8 mouse cellular contexts compared by ENCODE assay signal in the genomic region with DNA sequence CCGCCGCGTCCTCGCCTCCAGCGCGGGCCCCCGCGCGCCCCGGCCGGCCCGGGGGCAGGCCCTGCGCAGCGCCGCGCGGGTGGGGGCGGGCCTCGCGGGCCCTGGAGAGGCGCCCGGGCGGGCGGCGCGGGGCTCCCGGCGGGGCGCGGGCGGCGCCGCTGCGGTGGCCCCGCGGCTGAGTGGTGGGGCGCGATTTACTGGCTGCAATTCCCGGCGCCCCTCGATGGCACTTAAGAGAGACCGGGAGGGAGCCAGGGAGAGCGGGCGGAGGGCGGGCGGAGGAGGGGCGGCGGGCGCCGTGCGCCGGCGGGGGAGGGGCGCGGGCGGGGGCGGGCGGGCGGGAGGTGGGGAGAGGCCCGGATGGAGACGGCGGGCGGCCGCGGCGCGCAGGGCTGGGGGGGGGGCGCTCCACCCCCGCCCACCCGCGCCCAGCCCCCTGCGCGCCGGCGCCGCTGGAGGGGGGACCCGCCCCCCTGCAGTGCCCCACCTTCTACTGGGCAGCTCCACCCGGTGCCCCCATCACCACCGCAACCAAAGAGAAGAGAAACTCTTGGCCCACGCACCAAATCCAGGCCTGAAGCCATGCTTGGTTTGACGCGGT. TPM values are rescaled to one million over a fixed set of nuclear protein-coding genes. Genes with fewer than 3 reads are reported as not detected.
DNase-seq lines count a peak whose midpoint lies in the region; ATAC-seq and TF ChIP-seq lines count a peak whose summit lies in the region.

No protein-coding gene starts in this region.

- peak overlapping the region; percentile 75 for H3K4me2 ChIP-seq in kidney, embryonic 15.5 days
- H3K4me2 ChIP-seq in forebrain, postnatal 0 days (ENCODE audit: low read depth): peak overlapping the region; percentile 91
- H3K4me2 ChIP-seq in liver, embryonic 16.5 days (ENCODE audit: low read depth, low read length): peak overlapping the region; percentile 50

- TF ChIP-seq CTCF in forebrain, postnatal 0 days (IDR thresholded peaks at IDR 0.05; ENCODE audit: low read depth): no peak

- peaks cover 73% of the 10 kb centered on the region for H3K4me1 ChIP-seq in kidney, embryonic 15.5 days
- H3K4me1 ChIP-seq in forebrain, postnatal 0 days (ENCODE audit: insufficient read depth): peaks cover 55% of the 10 kb centered on the region
- no peaks in the 10 kb centered on the region for H3K4me1 ChIP-seq in liver, embryonic 16.5 days (ENCODE audit: control insufficient read depth, low read depth, low read length)

- no peaks in the 10 kb centered on the region for H3K9me3 ChIP-seq in kidney, embryonic 15.5 days (replicated peaks)
- H3K9me3 ChIP-seq in forebrain, postnatal 0 days (ENCODE audit: low read length): no peaks in the 10 kb centered on the region
- no peaks in the 10 kb centered on the region for H3K9me3 ChIP-seq in liver, embryonic 16.5 days (replicated peaks; ENCODE audit: control insufficient read depth, low read length)

- 2% methylated on average over 18 of the region's 82 CpGs for WGBS in kidney, embryonic 15.5 days
- WGBS in forebrain, postnatal 0 days: under 1% methylated on average over 32 of the region's 82 CpGs
- WGBS in liver, embryonic 16.5 days (ENCODE audit: insufficient replicate concordance): 2% methylated on average over 36 of the region's 82 CpGs

- peak overlapping the region; percentile 46 for H3K9ac ChIP-seq in kidney, embryonic 15.5 days
- peak overlapping the region; percentile 79 for H3K9ac ChIP-seq in forebrain, postnatal 0 days
- no peak overlapping the region for H3K9ac ChIP-seq in liver, embryonic 16.5 days (ENCODE audit: low read depth, low read length)

- DNase-seq in kidney, postnatal 25 days: no peak
- peak; percentile 44 for DNase-seq in adrenal gland, postnatal 14 days
- peak; percentile 57 for DNase-seq in forebrain, postnatal 0 days
- no peak for DNase-seq in urinary bladder, postnatal 10 days (ENCODE audit: low spot score)
- no peak for DNase-seq in cerebellum, postnatal 25 days

- peak overlapping the region; percentile 52 for H3K4me3 ChIP-seq in kidney, embryonic 15.5 days (replicated peaks)
- H3K4me3 ChIP-seq in forebrain, postnatal 0 days (ENCODE audit: low read depth, low read length): peak overlapping the region; percentile 63
- H3K4me3 ChIP-seq in liver, embryonic 16.5 days (ENCODE audit: low read depth, low read length): peak overlapping the region; percentile 44

- H3K27ac ChIP-seq in kidney, embryonic 15.5 days: peak overlapping the region; percentile 78
- peak overlapping the region; percentile 94 for H3K27ac ChIP-seq in forebrain, postnatal 0 days (ENCODE audit: low read depth, low read length)
- H3K27ac ChIP-seq in liver, embryonic 16.5 days (ENCODE audit: low read length): no peak overlapping the region

- no peaks in the 10 kb centered on the region for H3K36me3 ChIP-seq in kidney, embryonic 15.5 days
- H3K36me3 ChIP-seq in forebrain, postnatal 0 days (ENCODE audit: insufficient read depth): no peaks in the 10 kb centered on the region
- no peaks in the 10 kb centered on the region for H3K36me3 ChIP-seq in liver, embryonic 16.5 days (ENCODE audit: control insufficient read depth, insufficient read depth)

- H3K27me3 ChIP-seq in kidney, embryonic 15.5 days: peaks cover 80% of the 10 kb centered on the region
- no peaks in the 10 kb centered on the region for H3K27me3 ChIP-seq in forebrain, postnatal 0 days (ENCODE audit: insufficient read depth, low read length)
- peaks cover 63% of the 10 kb centered on the region for H3K27me3 ChIP-seq in liver, embryonic 16.5 days (ENCODE audit: control insufficient read depth, insufficient read depth, low read depth, low read length)

- ATAC-seq in kidney, embryonic 15.5 days (replicated peaks; ENCODE audit: low FRiP score): 0 out of 2 replicates have a peak, but pooled peaks have one; percentile 14
- ATAC-seq in forebrain, postnatal 0 days: peak; percentile 11; the same call in 1 of the 2 replicates
- ATAC-seq in liver, embryonic 16.5 days (ENCODE audit: low read depth): 0 out of 2 replicates have a peak, but pooled peaks have one; percentile 41
- ATAC-seq in cerebellum, adult (ENCODE audit: insufficient number of reproducible peaks, low FRiP score, low TSS enrichment): no peak

RNA-seq across cellular contexts. Expression of a gene that starts 24.0 kb away (rescaled TPM):
- polyA plus RNA-seq in kidney, embryonic 15.5 days (2015; fragmentation: Nextera tagmentation; extraction: Ambion mirVana): 8.4 and 9.3 TPM in 2 replicates
- 75.9 and 85.4 TPM in 2 replicates for total RNA-seq in adrenal gland, postnatal 14 days (2021)
- 120 and 150 TPM in 2 replicates for total RNA-seq in forebrain, postnatal 0 days (2014; rRNA removed)
- polyA plus RNA-seq in forebrain, postnatal 0 days (2015; fragmentation: Nextera tagmentation; extraction: Ambion mirVana): 10.3 and 12.2 TPM in 2 replicates
- 2.1 and 2.4 TPM in 2 replicates for polyA plus RNA-seq in liver, embryonic 16.5 days (2015; fragmentation: Nextera tagmentation; extraction: Ambion mirVana)

Comparison
In these comparisons a context has a peak if more than half of its experiments do, and no peak if none do; other contexts are left out.
1. DNase-seq: peak in adrenal gland, postnatal 14 days (single experiment) and forebrain, postnatal 0 days (single experiment); none in kidney, postnatal 25 days (0 of 2), urinary bladder, postnatal 10 days (single experiment) and cerebellum, postnatal 25 days (0 of 2).
2. Peak in every context shown above with its lines, with median percentiles within 50 percentile points of each other: H3K4me2 ChIP-seq and H3K4me3 ChIP-seq.